Mouse (Mus musculus): ENCODE measurements at regions not wholly inside any gene's neighbourhood (a gene's known extent, or its start where the extent isn't known, plus 50 kb on each side); places are given as distances from the start of the nearest gene placed in this dataset.
A peak's percentile ranks its signal among the peaks of the same experiment; 100 is the strongest.

DNA sequence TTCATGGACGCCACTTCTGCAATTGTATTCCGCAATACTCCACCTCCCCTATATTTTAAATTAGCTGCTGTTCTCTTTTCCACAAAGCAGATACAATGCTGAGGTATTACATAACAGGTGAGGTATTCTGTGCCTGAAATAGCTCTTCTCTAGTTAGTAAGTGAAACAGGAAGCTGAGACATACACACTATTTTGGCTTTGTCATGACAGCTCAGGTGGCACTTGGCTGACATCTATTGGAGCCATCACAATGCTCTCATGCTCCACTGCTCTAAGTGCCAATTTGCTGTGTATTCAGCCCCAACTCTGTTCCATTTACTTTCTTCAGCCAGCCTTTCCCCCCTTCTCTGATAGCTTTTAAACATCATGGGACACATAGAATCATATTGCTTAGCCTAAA, 743.7 kb upstream of the Car10 start:
- H3K9me3 ChIP-seq (ENCODE audit: control insufficient read depth, low read length), result no peaks in the 10 kb centered on the region
- no peaks in the 10 kb centered on the region for H3K36me3 ChIP-seq (ENCODE audit: control insufficient read depth, insufficient read depth, low read length)
- H3K4me1 ChIP-seq (ENCODE audit: control insufficient read depth, insufficient read depth, low read length), result no peaks in the 10 kb centered on the region
- no peak overlapping the region for H3K9ac ChIP-seq (replicated peaks; ENCODE audit: low read length)
- 88% methylated on average over 2 of the region's 2 CpGs for WGBS
- no peak overlapping the region for H3K27ac ChIP-seq (replicated peaks; ENCODE audit: low read depth, low read length)
- ATAC-seq (ENCODE audit: low FRiP score, low TSS enrichment) (no peak), DNase-seq (no peak)
- no peaks in the 10 kb centered on the region for H3K27me3 ChIP-seq (ENCODE audit: control insufficient read depth, insufficient read depth, low read length)
- no peak overlapping the region for H3K4me3 ChIP-seq (replicated peaks; ENCODE audit: low read depth, low read length)
- H3K4me2 ChIP-seq (ENCODE audit: low read length), result no peak overlapping the region

GRCm38 (mm10) chr11:92336545-92336944, 759.2 kb upstream of the Kif2b start:
- H3K4me3 ChIP-seq (replicated peaks; ENCODE audit: low read depth, low read length), result no peak overlapping the region
- no peaks in the 10 kb centered on the region for H3K4me1 ChIP-seq (ENCODE audit: control insufficient read depth, insufficient read depth, low read length)
- H3K27me3 ChIP-seq (ENCODE audit: control insufficient read depth, insufficient read depth, low read length), result no peaks in the 10 kb centered on the region
- no peaks in the 10 kb centered on the region for H3K9me3 ChIP-seq (ENCODE audit: control insufficient read depth, low read length)
- DNase-seq (no peak), ATAC-seq (ENCODE audit: low FRiP score, low TSS enrichment) (no peak)
- no peak overlapping the region for H3K9ac ChIP-seq (replicated peaks; ENCODE audit: low read length)
- 94% methylated on average over 2 of the region's 2 CpGs for WGBS
- H3K4me2 ChIP-seq (ENCODE audit: low read length), result no peak overlapping the region
- H3K27ac ChIP-seq (replicated peaks; ENCODE audit: low read depth, low read length), result no peak overlapping the region
- no peaks in the 10 kb centered on the region for H3K36me3 ChIP-seq (ENCODE audit: control insufficient read depth, insufficient read depth, low read length)

DNA sequence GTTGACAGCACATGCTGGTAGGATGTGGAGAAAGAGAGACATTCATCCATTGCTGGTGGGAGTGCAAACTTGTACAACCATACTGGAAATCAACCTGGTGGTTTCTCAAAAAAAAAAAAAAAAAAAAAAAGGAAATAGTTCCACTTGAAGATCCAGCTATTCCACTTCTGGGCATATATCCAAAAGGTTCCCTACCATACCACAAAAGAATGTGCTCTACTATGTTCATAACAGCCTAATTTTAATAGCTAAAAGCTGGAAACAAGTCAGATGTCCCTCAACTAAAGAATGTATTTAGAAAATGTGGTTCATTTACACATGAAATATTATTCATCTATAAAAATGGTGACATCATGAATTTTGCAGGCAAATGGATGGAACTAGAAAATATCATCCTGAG, 757.9 kb upstream of the Kif2b start:
- Histone ChIP-seq H3K4me2 (ENCODE audit: low read length) (no peak overlapping the region), H3K4me1 (ENCODE audit: control insufficient read depth, insufficient read depth, low read length) (no peaks in the 10 kb centered on the region), H3K27ac (replicated peaks; ENCODE audit: low read depth, low read length) (no peak overlapping the region), H3K36me3 (ENCODE audit: control insufficient read depth, insufficient read depth, low read length) (no peaks in the 10 kb centered on the region), H3K9ac (replicated peaks; ENCODE audit: low read length) (no peak overlapping the region), H3K9me3 (ENCODE audit: control insufficient read depth, low read length) (no peaks in the 10 kb centered on the region), H3K27me3 (ENCODE audit: control insufficient read depth, insufficient read depth, low read length) (no peaks in the 10 kb centered on the region), H3K4me3 (replicated peaks; ENCODE audit: low read depth, low read length) (no peak overlapping the region)
- ATAC-seq (ENCODE audit: low FRiP score, low TSS enrichment) (no peak), DNase-seq (no peak)

- WGBS, result 29% methylated on average over 5 of the region's 5 CpGs
- H3K4me2 ChIP-seq (ENCODE audit: low read length), result no peak overlapping the region
- DNase-seq (peak; percentile 47), ATAC-seq (ENCODE audit: low FRiP score, low TSS enrichment) (no peak)
- H3K9me3 ChIP-seq (ENCODE audit: control insufficient read depth, low read length), result no peaks in the 10 kb centered on the region
- H3K9ac ChIP-seq (replicated peaks; ENCODE audit: low read length), result no peak overlapping the region
- H3K27ac ChIP-seq (replicated peaks; ENCODE audit: low read depth, low read length), result no peak overlapping the region
- H3K27me3 ChIP-seq (ENCODE audit: control insufficient read depth, insufficient read depth, low read length), result no peaks in the 10 kb centered on the region
- H3K36me3 ChIP-seq (ENCODE audit: control insufficient read depth, insufficient read depth, low read length), result no peaks in the 10 kb centered on the region
- H3K4me1 ChIP-seq (ENCODE audit: control insufficient read depth, insufficient read depth, low read length), result 0 out of 2 replicates have a peak, but pooled peaks cover 4% of the 10 kb centered on the region
- no peak overlapping the region for H3K4me3 ChIP-seq (replicated peaks; ENCODE audit: low read depth, low read length)
Observed at GRCm38 (mm10) chr11:92303052-92303451, 725.7 kb upstream of the Kif2b start.
